Mouse (Mus musculus) small intestine, adult 2 months (tissue): Measurements from ENCODE around the gene Tuba1b. TPM values are rescaled to one million over a fixed set of nuclear protein-coding genes. Genes with fewer than 3 reads are reported as not detected.

ENCODE experiments used
- H3K27ac ChIP-seq: fragments of 200-500 bp; 2 replicates; pipeline ENCODE4 v1.5.1; 2012; ENCODE audit warnings: low read depth, low read length, control low read depth, inconsistent platforms; ENCODE audit not compliant: insufficient read depth
- H3K27me3 ChIP-seq: fragments of 200-500 bp; 2 replicates; pipeline ENCODE4 v1.6.1; 2012; ENCODE audit warnings: mild to moderate bottlenecking, moderate library complexity, low read length, inconsistent platforms; ENCODE audit not compliant: control insufficient read depth, insufficient read depth
- H3K36me3 ChIP-seq: fragments of 200-500 bp; 2 replicates; pipeline ENCODE4 v1.6.1; 2012; ENCODE audit warnings: mild to moderate bottlenecking, low read length, control low read depth, inconsistent platforms; ENCODE audit not compliant: control insufficient read depth, insufficient read depth
- H3K4me1 ChIP-seq: fragments of 200-500 bp; 2 replicates; pipeline ENCODE4 v1.6.1; 2012; ENCODE audit warnings: low read length, inconsistent platforms, mixed read lengths; ENCODE audit not compliant: control insufficient read depth, insufficient read depth, insufficient read length
- H3K4me3 ChIP-seq: fragments of 200-500 bp; 2 replicates; pipeline ENCODE4 v1.5.1; 2012; ENCODE audit warnings: low read depth, mild to moderate bottlenecking, control low read depth, inconsistent platforms, low read length, moderate library complexity
- CTCF ChIP-seq: fragments of 200-500 bp; IDR thresholded peaks from 2 replicates; pipeline ENCODE4 v1.5.1; 2012; ENCODE audit warnings: low read depth, mild to moderate bottlenecking, control low read depth, inconsistent platforms, low read length, moderate library complexity, mixed read lengths; ENCODE audit not compliant: insufficient replicate concordance, insufficient read length; ENCODE audit errors: extremely low read depth
- POLR2A ChIP-seq: fragments of 200-500 bp; IDR thresholded peaks from 2 replicates; pipeline ENCODE4 v1.6.1; 2012; ENCODE audit warnings: low read depth, mild to moderate bottlenecking, control low read depth, inconsistent platforms, low read length, moderate library complexity
- WGBS: fragments of 180-500 bp; shearing (Covaris S2); methylation state at CpG from one replicate; pipeline ENCODE4 v1.1.7; 2018; 5-methylcytosine and 5-hydroxymethylcytosine counted together
- polyA plus RNA-seq: library from polyadenylated mRNA; depleted of rRNA; stranded (reverse); fragments of >200 nt; gene quantifications from 2 replicates; pipeline ENCODE4 v1.2.3, GENCODE M21; 2012; rRNA removed

Tuba1b gene
- polyA plus RNA-seq, 1 experiment, result 523 TPM

DNA sequence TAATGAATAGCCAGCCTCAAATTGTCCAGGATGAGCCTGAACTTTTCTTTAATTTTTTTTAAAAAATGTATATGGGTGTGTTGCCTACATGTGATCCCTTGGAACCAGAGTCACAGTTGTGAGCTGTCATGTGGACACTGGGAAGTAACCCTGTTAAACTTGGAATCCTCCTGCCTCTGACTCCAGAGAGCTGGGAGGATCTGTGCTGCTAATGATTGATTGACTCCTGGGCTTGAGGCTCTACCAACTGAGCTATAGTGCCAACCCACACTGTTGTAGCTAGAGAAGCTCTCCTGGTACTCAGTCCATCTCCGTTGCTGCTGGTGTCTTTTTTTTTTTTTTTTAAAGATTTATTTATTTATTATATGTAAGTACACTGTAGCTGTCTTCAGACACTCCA is 50.3 kb downstream of the Tuba1b start:
- TF ChIP-seq CTCF (no peak), POLR2A (no peak)
- WGBS, result 55% methylated on average over 1 of the region's 1 CpGs
- H3K27ac ChIP-seq, result peak overlapping the region; percentile 85; the same call in 1 of the 2 replicates
- H3K36me3 ChIP-seq, result no peaks in the 10 kb centered on the region
- H3K4me3 ChIP-seq, result no peak overlapping the region
- no peaks in the 10 kb centered on the region for H3K27me3 ChIP-seq
- peaks cover 2% of the 10 kb centered on the region; the same call in 1 of the 2 replicates for H3K4me1 ChIP-seq

DNA sequence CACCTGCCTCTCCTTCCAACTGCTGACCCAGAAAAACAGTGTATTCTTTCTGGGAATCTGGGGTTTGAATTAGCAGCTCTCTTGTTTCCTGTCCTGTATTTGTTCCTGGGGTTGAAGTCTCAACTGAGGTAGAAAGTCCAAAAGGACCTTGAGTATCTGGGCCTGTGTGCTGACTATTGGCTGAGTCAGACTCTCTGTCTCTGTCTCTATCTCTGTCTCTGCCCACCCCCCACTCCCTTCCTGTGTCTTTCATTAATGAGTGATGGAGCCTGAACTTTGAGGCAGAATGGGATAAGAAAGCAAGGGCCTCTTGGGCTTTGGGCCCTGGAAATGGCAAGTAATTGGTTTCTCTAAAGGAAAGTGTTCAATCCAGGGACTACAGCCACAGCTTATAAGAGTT is 50.7 kb downstream of the Tuba1b start:
- no peak overlapping the region for H3K4me3 ChIP-seq
- 0 out of 2 replicates have a peak, but pooled peaks cover 3% of the 10 kb centered on the region for H3K36me3 ChIP-seq
- TF ChIP-seq CTCF (no peak), POLR2A (no peak)
- H3K27ac ChIP-seq, result peak overlapping the region; percentile 94
- peaks cover 2% of the 10 kb centered on the region; the same call in 1 of the 2 replicates for H3K4me1 ChIP-seq
- no peaks in the 10 kb centered on the region for H3K27me3 ChIP-seq

DNA sequence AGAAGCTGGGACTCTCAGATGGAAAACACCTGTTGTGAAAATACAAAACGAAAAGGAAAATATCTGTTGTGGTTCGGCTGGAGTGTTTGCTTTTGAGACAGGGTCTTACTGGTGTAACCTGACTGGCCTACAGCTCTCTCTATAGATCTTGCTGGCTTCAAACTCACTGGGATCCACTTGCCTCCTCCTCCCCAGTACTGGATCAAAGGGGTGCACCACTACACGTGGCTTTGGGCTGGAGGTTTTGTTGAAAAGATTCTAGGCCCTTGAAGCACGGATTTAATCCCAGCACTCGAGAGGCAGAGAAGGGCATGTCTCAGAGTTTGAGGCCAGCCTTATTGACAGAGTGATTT is 52.7 kb downstream of the Tuba1b start:
- no peak overlapping the region for H3K4me3 ChIP-seq
- no peaks in the 10 kb centered on the region for H3K27me3 ChIP-seq
- TF ChIP-seq POLR2A (no peak), CTCF (no peak)
- peaks cover 9% of the 10 kb centered on the region for H3K36me3 ChIP-seq
- H3K27ac ChIP-seq, result peak overlapping the region; percentile 35; the same call in 1 of the 2 replicates
- WGBS, result 12% methylated on average over 5 of the region's 5 CpGs
- peaks cover 2% of the 10 kb centered on the region; the same call in 1 of the 2 replicates for H3K4me1 ChIP-seq

Other genes with a start within 250 kb of the Tuba1b start
- gene Ccdc65, start 226.4 kb downstream of the Tuba1b start, polyA plus RNA-seq, result 0.09 TPM in 1 of 2 replicates, not detected in the other
- 14.7 and 70.5 TPM in 2 replicates for gene Fkbp11, start 206.4 kb downstream of the Tuba1b start, polyA plus RNA-seq
- 43.3 and 104 TPM in 2 replicates for gene Arf3, start 171.4 kb downstream of the Tuba1b start, polyA plus RNA-seq
- 0.17 and 0.18 TPM in 2 replicates for gene Wnt10b, start 156.4 kb downstream of the Tuba1b start, polyA plus RNA-seq
- gene Wnt1, start 144.7 kb downstream of the Tuba1b start, polyA plus RNA-seq, result 0.06 TPM in 1 of 2 replicates, not detected in the other
- gene Ddn, start 125.1 kb downstream of the Tuba1b start, polyA plus RNA-seq, result not detected in 2 replicates
- 34.0 and 65.7 TPM in 2 replicates for gene Prkag1, start 103.0 kb downstream of the Tuba1b start, polyA plus RNA-seq
- gene Kmt2d, start 63.4 kb downstream of the Tuba1b start, polyA plus RNA-seq, result 19.4 and 36.2 TPM in 2 replicates
- 5.3 and 24.1 TPM in 2 replicates for gene Rhebl1, start 40.0 kb downstream of the Tuba1b start, polyA plus RNA-seq
- 0.33 and 0.55 TPM in 2 replicates for gene Dhh, start 36.0 kb downstream of the Tuba1b start, polyA plus RNA-seq
- 183 and 395 TPM in 2 replicates for gene Lmbr1l, start 16.3 kb downstream of the Tuba1b start, polyA plus RNA-seq
- 1.2 and 23.9 TPM in 2 replicates for gene Gm49450, start 19.0 kb upstream of the Tuba1b start, polyA plus RNA-seq
- gene Tuba1a, start 19.1 kb upstream of the Tuba1b start, polyA plus RNA-seq, result 99.6 and 116 TPM in 2 replicates
- 252 and 382 TPM in 2 replicates for gene Tuba1c, start 95.3 kb upstream of the Tuba1b start, polyA plus RNA-seq
- 4.6 and 4.8 TPM in 2 replicates for gene Prph, start 120.6 kb upstream of the Tuba1b start, polyA plus RNA-seq
- gene Troap, start 140.0 kb upstream of the Tuba1b start, polyA plus RNA-seq, result 5.3 and 9.0 TPM in 2 replicates
- gene C1ql4, start 153.3 kb upstream of the Tuba1b start, polyA plus RNA-seq, result not detected in 2 replicates
- 24.6 and 43.2 TPM in 2 replicates for gene Dnajc22, start 158.6 kb upstream of the Tuba1b start, polyA plus RNA-seq
- 1.6 and 3.9 TPM in 2 replicates for gene Spats2, start 191.4 kb upstream of the Tuba1b start, polyA plus RNA-seq